Mouse (Mus musculus) adrenal gland, adult (tissue): Measurements from ENCODE around the gene Adamts14.

Source experiments
- DNase-seq, 2 experiments: peaks; one replicate each; pipeline ENCODE4 v3.0.0; 2022 to 2023; ENCODE audit warnings: low spot score in 1 of 2; ENCODE audit not compliant: inconsistent age in 2 of 2

The Adamts14 gene

DNA sequence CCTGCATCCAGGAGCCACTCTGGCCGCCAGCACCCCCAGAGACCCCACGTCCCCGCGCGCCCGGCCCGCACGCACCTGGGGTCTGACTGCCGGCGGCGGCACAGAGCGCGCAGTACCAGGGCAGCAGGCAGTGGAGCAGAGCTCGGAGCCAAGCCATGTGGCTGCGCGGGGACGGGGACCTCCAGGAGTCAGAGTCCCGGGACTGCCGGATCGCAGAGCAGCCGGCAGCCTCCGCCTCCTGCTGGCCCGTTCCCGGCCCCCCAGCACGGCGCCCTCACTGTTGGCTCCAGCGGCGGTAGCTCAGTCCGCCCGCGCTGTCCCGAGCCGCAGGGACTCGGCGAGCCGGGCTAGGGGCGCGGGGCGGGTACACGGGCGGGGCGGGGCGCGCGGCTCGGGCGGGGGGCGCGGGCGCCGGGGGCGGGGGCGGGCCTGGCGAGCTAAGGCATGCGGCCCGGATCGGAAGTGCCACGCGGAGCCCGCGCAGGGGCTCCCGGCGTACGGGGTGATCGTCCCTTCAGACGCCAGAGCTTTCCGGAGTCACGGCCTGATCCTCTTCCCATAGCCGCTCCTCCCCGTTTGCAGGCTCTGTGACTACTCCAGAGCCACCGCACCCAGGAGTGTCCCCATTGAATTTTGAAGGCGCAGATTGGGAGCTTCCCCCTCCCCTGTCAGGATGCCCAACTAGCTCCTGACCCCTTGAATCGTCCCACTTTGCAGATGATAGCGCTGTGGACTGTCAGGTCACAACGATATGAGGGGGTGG is at the start of gene Adamts14:
Gene Adamts14 (minus strand): TSS at position 358 of the 763 bp plus-strand sequence.
- DNase-seq, result peak; percentile 25 to 57

DNA sequence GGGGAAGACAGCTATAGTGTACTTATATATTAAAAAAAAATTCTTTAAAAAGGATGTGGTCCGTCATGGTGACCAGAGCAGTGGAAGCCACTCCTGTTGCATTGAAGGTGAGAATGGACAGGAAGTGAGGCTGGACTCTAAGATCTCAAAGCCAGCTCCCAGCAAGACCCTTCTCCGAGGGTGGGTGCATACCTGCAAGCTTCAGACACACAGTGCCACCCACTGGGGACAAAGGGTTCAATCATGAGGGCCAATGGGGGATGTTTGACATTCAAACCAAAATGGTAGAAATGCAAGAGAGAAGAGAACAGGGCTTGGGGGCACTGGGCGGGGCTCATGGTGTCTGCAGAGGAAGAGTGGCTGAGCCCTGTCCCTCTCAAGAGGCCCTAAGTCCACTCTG is 45.3 kb upstream of the Adamts14 start:
- no peak for DNase-seq

DNA sequence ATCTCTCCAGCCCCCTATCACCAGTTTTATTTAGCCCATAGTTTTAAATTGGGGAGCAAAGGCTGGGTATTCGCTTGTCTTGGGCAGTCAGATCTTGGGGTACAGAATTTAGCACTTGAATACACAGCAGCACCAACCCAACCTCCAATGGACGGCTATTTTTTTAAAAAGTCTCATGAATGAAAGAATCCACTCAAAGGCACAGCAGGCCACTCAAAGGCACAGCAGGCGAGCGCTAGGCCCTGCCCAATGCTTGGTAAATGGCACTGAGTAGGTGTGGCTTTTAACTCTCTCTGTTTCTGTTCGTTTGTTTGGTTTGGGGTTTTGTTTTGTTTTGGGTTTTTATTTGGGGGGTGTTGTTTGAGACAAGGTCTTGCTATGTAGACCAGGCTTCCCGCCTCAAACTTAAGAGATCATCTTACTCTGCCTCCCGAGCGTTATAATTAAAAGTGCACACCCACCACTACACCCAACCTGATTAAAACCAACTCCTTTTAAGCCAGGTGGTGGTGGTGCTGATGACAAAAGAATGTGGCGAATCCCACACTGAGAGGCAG is 42.2 kb upstream of the Adamts14 start:
- no peak for DNase-seq

DNA sequence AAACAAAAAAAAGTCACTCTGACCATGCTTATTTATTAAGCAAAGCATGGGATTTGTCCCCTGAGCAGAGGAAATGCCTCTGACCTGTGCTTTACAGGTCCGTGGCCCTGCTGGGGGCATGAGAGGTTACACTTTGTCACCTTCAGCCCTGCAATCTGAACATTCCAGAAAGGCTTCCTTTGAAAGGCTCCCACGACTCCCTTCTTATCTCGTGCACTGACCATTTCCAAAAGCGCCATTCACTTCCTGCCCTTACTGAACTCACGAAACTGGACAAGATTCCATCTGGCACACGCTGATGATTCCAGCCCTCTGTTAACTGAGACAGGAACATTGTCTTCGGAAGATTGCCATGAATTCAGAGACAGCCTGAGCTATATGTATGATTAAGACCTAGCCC is 40.5 kb upstream of the Adamts14 start:
- DNase-seq, result no peak

DNA sequence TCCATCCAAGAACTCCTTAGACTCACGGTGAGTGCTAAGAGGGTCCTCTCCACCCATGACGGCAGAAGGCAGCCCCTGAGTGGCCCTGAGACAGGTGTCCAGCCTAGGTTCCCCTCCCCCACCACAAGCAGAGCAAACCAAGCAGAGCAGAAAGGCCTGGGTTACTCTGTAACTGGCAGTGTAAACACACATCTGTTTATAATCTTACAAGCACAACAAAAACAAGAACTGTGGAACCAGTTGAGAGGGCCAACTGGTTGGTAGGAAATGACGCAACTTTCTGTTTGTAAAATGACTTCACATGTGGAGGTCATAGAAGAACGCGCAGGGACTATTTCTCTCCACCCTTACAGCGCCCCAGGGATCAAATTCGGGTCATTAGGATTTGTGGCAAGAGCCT is 39.5 kb upstream of the Adamts14 start:
- DNase-seq, result no peak

DNA sequence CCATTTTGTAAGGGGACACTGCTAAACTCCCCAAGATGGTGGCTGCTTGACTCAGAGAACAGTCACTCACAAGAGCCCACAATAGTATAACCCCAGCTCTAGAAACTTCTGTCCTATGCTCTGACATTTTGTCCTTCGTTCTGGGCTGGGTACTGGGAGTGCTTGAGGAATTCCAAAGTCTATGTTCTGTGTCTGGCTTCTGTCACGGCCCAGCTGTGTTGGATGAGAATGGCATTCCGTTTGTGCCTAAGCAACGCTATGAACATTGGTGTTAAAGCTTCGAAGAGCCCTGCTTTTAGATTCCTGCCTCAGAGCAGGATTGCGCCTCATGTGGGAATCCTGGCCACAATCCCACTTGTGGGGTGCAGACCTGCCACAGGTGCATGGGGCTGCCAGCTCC is 38.9 kb upstream of the Adamts14 start:
- DNase-seq, result no peak

DNA sequence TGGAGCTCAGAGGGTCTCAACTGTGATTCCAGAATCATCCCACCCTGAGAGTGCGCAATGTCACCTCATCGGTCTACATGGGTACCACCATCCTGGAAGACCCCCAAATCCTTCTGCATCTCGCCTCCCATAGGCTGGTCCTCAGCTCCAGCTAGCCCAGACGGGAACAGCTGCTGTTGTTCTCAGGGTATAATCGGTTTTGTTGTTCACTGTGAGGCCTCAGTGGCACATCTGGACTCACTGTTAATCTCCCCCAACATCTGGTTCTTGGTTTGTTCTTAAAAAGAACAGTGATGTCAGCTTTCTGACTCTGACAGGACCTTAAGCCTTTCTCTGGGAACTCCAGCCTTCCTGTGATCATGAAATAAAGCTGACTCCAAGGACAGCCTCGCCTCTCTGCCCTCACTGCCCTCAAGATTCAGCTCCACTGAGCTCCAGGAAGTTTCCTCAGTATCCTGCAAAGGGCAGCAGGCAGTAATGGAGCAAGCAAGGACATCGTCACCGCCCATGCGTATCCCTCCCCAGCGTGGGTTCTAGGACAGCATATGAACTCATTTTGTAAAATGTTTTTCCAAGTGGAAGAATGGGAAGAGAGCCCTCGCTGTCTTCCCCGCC is 35.6 kb upstream of the Adamts14 start:
- DNase-seq, result peak in 1 of 2 experiments; percentile 40

DNA sequence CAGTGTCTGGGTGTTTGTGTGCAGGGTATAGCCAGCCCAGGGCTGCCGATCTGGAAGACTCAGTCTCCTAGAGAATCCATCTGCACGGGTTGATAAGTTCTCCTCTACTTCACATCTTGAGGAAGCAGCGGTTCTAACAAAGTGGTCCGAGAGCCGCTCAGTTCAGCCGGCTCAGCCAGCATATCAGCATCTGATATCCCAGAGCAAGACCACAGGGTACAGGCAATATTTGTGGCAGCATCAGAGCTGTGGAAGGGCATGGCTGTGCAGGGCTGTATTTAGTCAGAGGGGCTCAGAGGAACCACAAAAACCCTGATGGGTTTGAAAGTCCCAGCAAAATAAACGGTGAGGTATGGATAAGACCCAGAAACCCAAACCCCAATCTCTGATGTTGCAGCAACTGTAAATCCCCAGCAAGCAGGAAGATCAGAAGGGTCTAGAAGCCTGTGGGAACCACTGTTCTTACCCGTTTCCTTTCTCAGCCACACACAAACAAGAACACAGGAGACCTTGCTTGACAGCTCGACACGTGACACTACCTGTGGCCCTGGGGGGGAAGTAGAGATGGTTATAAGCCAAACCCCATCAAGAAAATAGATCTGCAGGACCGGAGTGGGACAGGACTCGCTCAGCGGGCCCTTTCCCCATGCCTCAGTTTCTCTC is 32.8 kb upstream of the Adamts14 start:
- no peak for DNase-seq

DNA sequence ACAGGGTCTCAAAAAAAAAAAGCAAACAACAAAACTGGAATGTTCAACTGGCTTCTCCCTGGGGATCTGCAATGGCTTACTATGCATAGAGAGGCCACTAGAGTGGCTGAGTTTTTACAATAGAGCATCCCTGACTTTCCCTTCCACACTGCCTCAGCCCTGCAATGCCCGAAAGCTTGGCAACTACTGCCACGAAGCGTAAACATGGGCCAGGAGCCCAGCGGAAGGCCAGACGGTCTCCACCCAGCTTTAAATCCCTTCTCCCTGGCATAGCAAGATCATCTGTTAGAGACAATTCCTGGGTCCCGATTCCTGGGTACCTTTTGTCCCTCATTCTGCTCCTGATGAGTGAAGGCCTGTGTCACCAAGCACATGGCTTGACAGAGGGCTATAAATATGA is 30.8 kb upstream of the Adamts14 start:
- DNase-seq, result no peak

DNA sequence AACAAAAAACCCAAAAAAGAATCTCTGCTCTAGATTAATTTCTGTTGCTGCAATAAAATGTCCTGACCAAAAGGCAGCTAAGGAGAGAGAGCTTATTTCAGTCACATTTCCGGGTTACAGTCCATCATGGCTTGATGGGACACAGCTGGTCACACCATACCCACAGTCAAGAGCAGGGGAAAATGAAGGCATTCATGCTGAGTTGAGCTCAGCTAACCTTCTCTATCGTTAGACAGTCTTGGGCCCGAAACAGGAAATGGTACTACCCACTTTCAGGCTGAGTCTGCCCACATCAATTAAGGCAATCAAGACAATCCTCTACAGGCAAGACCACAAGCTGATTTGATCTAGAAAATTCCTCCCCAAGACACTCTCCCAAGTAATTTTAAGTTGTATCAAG is 27.8 kb upstream of the Adamts14 start:
- DNase-seq, result no peak

DNA sequence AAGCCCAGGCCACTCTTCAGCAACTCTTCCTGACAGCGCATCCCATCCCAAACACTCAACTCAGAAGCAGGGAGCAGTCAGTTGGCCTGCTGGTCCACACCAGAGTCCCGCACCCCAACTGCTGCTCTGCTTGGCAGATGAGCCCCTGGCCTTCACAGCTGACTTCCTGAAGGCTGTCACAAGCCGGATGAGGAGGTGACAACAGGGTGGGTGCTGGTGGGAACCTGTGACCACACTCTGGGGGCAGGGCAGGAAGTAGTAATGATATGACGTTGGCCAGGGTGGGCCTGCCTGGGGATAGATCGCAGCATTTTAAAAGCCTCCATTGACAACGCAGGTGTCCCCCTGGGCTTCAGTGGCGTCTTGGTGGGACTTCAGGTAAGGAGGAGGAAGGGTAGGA is 24.2 kb upstream of the Adamts14 start, which contains the start of gene Prf1:
Gene Prf1 (plus strand): TSS at position 357 of the 400 bp plus-strand sequence.
- no peak for DNase-seq

DNA sequence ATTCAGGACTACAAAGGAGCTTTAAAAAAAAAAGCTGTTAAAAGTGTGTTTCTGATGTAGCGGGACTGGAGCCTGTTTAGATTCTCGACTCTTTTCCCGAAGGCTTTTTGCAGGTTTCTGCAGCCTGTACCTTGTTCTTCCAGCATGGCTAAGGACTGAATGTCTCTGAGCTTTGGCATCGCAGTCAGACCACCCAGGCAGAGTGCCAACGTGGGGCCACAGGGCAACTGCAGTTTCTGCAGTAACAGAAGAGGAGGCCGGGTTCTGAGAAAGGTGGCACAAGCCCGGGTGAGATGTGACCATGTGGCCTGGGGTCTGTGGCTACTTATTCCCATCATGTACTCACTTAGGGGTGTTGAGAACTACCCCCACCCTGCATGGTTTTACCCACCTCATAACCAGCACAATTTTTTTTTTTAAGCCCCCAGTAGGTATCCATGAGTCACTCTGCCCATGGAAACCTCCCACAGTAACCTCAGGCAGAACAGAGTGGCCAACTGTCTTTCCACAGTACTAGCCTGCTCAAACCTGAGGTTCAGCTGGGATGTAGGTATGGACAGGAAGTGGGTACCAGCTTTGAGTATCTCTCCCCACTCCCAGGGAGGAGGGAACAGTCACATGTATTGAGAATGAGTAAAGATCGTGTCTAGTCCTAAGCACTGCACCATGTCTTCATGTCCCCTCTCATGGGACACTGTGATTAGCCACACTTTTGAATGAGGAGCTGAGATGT is 23.6 kb upstream of the Adamts14 start:
- no peak for DNase-seq

DNA sequence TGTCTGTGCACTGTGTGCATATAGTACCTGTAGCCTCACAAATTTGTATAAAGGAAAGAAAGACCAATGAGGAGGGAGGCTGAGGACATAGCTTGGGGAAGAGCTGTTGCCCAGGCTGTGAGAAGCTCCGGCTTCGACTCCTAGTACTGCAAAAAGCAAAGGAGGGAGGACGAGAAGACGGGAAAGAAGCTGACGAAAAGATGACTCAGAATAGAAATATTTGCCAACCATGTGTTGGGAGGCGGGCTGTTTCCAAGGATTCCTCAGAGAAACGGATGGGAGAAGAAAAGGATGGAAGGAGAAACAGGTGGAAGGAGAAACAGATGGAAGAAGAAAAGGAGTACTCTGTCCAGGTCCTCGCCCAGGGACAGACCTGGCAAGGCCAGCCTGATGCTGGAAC is 21.0 kb upstream of the Adamts14 start:
- DNase-seq, result no peak

DNA sequence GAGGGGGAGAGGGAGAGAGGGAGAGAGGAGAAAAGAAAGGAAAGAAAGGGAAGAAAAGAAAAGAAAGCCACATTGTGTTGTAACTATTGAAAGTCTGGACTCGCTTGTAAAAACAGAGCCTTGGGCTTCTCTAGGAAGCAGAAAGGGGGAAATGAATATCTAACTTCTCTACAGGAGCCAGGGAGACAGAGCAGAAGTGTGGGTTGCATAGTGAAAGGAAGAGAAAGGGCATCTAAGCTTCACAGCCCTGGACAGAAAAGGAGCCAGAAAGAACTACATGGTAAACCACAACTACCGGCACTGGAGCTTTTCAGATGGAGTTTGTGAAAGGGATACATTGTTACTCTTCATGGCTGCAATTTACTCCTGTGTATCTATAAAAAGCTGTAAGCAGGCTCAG is 17.2 kb upstream of the Adamts14 start:
- no peak for DNase-seq

DNA sequence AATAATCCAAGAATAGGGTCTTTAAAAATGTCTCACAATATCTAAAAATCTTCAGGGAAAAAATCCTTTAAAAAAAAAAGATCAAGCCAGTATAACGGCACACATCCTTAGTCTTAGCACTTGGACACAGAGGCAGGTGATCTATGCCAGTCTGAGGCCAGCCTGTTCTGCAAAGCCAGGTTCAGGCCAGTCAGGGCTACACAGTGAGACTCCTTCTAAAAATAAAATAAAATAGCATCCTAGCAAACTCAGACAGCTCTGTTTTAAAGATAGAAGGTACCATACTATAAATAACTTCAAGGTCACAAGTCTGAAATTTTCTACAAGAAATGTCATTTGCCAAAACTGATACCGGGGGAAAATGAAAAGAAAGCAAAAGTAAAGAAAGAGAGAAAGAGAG is 16.8 kb upstream of the Adamts14 start:
- no peak for DNase-seq

DNA sequence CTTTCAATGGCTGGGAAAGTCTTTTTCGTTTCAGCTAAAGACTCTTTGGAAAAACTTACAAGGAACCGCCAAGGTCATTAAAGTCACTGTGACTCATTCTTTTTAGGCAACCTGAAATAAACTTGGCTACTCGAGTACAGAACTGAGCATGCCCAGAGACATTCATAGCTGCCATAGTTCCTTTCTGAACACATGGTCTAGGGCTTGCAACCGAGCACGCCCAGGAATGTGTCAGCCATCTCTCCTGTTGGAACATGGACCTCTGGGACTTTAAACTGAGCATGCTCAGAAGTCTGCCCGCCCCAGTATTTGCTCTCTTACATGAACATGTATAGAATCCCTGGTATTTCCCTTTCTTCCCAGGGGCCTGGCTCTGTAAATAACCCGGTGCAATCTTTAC is 13.0 kb upstream of the Adamts14 start:
- DNase-seq, result peak in 1 of 2 experiments; percentile 70

DNA sequence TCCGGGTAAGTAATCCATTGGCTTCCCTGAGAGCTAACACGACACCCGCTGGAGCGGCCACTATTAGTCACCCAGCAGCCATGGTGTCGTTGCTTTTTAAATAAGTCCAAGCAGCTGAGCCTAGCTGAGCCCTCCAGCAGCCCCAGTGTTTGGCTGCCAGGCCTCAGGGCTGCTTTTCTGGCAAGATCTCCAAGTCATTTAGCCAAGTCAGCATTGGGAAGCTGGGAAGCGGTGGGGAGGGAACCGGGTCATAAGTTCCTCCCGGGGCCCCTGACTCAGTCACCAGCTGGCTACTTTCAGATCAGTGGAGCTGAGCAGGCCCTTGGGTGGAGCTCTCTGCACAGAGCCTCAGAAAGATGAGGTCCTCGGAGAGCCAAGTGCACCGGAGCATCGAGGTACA is 12.0 kb upstream of the Adamts14 start:
- peak; percentile 16 to 48 for DNase-seq

DNA sequence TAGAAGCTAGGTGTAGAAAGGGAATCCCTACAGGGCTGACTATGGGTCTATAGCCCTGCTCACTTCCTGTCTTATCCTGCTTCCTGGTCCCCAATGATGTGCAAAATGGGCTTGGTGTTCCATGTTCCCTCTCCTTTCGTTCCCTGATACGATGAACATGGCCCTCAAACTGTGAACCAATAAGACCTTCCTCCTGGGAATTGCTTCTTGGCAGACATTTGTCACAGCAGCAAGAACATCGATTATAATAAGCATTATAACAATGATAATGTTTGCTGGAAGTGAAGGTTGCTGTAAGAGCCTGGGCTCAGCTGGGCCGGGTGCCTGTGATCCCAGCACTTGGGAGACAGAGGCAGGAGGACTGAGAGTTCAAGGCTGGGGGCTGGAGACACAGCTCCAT is 11.1 kb upstream of the Adamts14 start:
- DNase-seq, result no peak

DNA sequence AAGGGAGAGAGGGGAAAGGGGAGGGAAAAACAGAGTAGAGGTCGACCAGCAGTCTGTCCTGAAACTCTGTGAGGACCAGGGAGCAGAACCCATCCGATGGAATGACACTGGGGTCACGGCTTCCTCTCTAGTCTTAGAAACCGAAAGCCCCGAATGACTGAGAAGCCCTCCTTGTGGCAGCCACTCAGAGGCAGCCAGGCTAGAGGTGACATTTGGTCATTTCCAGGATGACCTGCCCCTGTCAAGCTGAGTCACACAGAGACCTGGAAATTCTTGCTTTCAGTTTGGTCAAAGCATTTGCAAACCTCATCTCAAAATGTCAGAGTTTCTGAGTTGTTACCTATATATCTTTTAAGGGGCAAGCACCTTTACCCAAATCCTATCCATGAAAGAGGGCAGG is 7.9 kb upstream of the Adamts14 start:
- no peak for DNase-seq

DNA sequence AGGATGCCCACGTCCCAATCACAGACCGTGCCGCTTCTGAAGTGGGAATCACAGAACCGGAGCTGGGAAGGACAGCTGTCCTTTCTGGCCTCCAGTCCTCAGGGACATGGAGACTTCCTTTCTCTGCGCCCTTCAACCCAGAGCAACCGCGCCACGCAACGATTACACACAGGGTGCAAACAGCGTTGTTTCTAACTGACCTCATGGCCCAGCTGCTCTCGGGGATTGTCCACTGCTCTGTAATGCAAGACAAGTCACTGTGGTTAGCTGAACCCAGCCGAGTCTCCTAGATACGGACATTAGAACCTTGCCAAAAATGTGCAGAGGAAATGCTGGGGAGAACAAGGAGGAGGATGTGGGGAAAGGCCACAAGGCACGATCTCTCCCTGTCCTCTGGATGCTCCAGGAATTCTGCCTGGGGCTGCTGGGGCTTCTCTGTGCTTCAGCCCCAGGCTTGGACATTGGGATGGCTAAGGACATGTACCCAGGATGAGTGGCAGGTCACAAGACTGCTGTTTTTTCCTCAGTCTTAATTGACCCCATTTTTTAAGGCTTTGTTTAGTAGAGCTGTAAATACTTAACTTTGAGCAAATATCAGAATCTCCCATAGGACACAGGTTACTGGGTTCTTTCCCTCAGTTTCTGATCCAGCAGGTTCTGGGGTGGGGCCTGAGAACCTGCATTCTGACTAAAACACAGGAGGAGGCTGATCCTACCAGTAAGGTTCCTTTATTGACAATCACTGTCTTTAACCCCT is 4.9 kb upstream of the Adamts14 start:
- peak; percentile 49 to 75 for DNase-seq

DNA sequence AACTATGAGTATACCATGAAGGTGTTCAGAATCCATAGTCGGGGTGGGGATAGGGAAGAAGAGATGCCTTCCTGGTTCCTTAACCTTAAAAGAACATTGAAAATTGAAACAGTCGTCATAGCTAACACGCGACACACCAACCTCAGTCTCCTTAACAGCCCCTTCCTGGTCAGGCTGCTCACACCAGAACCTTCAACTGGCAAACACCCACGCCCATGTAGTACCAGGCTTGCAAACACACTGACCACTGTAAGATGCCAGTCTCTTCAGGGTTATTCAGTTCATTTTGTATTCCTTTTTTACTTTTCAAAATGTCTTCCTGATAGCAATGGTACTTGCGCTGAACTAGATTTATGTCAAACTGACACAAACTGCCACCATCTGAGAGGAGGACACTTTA is 3.8 kb upstream of the Adamts14 start:
- DNase-seq, result no peak
